Mouse (Mus musculus): ENCODE measurements around the gene Txk. TPM values are rescaled to one million over a fixed set of nuclear protein-coding genes. Genes with fewer than 3 reads are reported as not detected.
A peak's percentile ranks its signal among the peaks of the same experiment; 100 is the strongest.

Txk gene
- polyA plus RNA-seq, 1 experiment: 0.87 TPM

GRCm38 (mm10) chr5:72694684-72695083 lies 57.9 kb downstream of the Txk start:
- no peak for DNase-seq (ENCODE audit: low spot score)

GRCm38 (mm10) chr5:72690516-72690915 lies 62.1 kb downstream of the Txk start:
- no peak for DNase-seq (ENCODE audit: low spot score)

GRCm38 (mm10) chr5:72689556-72689955 lies 63.0 kb downstream of the Txk start:
- DNase-seq (ENCODE audit: low spot score): no peak

GRCm38 (mm10) chr5:72681451-72681850 lies 71.1 kb downstream of the Txk start:
- DNase-seq (ENCODE audit: low spot score): no peak

- no peak for DNase-seq (ENCODE audit: low spot score)
These were observed 77.5 kb downstream of the Txk start for GRCm38 (mm10) chr5:72674994-72675542.

GRCm38 (mm10) chr5:72671017-72671699 lies 81.4 kb downstream of the Txk start:
- DNase-seq (ENCODE audit: low spot score): no peak

GRCm38 (mm10) chr5:72668351-72668750 lies 84.2 kb downstream of the Txk start:
- DNase-seq (ENCODE audit: low spot score): no peak

- no peak for DNase-seq (ENCODE audit: low spot score)
These were observed 86.1 kb downstream of the Txk start for GRCm38 (mm10) chr5:72666428-72666827.

- DNase-seq (ENCODE audit: low spot score): no peak
These were observed 87.3 kb downstream of the Txk start for GRCm38 (mm10) chr5:72665281-72665680.

GRCm38 (mm10) chr5:72664854-72665253 lies 87.7 kb downstream of the Txk start:
- DNase-seq (ENCODE audit: low spot score): no peak

- DNase-seq (ENCODE audit: low spot score): no peak
These were observed 88.5 kb downstream of the Txk start for GRCm38 (mm10) chr5:72664126-72664525.

- DNase-seq (ENCODE audit: low spot score): no peak
These were observed 91.4 kb downstream of the Txk start for GRCm38 (mm10) chr5:72661051-72661781.

GRCm38 (mm10) chr5:72658375-72658774 lies 94.2 kb downstream of the Txk start:
- no peak for DNase-seq (ENCODE audit: low spot score)

GRCm38 (mm10) chr5:72656270-72656791 lies 96.2 kb downstream of the Txk start:
- DNase-seq (ENCODE audit: low spot score): no peak

GRCm38 (mm10) chr5:72653068-72653674 lies 99.4 kb downstream of the Txk start:
- DNase-seq (ENCODE audit: low spot score): no peak

- DNase-seq (ENCODE audit: low spot score): no peak
These were observed 103.4 kb downstream of the Txk start for GRCm38 (mm10) chr5:72648987-72649735.

GRCm38 (mm10) chr5:72647958-72648595 lies 104.5 kb downstream of the Txk start:
- DNase-seq (ENCODE audit: low spot score): no peak

- DNase-seq (ENCODE audit: low spot score): peak; percentile 47
These were observed 105.1 kb downstream of the Txk start, which contains the start of gene Nipal1 for GRCm38 (mm10) chr5:72647418-72647907. TSS of gene Nipal1 (plus strand) at chr5:72647795.

- no peak for DNase-seq (ENCODE audit: low spot score)
These were observed 105.6 kb downstream of the Txk start for GRCm38 (mm10) chr5:72646996-72647395.

- no peak for DNase-seq (ENCODE audit: low spot score)
These were observed 106.4 kb downstream of the Txk start for GRCm38 (mm10) chr5:72646131-72646530.

All from urinary bladder, adult 2 months (tissue).